Mouse (Mus musculus): ENCODE data around the gene Uqcc1.

The Uqcc1 gene

DNA sequence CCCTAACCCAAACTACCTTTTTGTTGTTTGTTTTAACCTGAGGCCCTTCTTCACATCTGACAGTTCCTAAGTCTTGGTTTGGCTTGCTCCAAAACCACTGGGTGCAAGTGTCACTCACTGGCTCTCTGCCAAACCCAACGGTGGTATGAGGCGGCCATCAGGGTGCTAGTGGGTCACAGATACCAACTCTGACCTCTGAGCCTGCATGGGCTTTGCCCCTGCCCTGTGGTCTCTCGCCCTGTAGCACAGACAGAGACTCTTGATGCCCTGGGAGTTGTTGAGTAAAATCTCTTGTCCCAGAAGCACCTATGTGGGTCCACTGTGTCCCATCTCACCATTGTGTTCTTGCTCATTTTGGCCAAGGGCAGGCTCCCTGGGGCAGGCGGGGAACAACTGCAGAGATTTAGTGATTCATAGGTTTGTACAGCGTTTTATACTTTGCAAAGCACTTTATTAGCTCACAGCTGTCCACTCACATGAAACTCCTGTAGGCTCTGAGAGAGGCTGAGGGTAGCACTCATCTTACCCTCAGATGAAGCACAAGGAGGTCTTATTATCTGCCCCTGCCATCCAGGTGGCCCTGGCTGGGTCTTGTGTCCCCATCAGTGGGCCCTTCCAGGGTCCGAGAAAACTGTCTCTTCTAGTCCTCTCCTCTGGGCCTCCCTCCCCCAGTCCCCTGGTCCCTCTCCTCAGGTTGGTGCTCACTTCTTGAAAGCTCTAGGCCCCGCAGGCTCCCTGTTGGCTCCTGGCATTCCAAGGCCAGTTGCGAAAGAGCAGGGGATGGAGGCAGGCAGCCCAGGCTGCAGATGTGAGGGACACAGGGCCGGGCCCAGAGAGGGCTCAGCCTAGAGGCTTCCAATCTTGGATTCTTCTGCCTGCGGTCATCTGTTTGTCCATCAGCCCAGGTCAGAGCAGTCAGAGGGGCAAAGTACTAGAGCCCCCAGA is 112.5 kb downstream of the Uqcc1 start:
- no peak for DNase-seq (ENCODE audit: low read depth, low spot score)

DNA sequence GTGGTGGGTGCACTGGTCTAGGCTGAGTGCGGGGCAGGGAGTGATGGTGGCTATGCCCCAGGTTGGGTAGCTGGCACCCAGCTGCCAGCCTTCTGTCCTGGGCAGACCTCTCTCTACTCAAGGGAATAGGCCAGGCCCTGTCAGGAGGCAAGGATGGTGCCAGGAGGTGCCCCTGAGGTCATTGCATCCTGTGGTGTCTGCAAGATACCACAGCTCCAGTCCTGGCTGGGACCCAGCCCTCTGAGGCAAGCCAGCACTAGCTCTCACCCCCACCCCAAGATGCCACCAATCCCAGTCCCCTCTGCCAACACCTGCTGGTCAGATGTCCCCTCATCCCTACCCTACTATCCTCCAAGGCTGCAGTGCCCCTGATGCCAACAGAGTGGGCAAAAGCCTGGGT is 113.9 kb downstream of the Uqcc1 start:
- no peak for DNase-seq (ENCODE audit: low read depth, low spot score)

DNA sequence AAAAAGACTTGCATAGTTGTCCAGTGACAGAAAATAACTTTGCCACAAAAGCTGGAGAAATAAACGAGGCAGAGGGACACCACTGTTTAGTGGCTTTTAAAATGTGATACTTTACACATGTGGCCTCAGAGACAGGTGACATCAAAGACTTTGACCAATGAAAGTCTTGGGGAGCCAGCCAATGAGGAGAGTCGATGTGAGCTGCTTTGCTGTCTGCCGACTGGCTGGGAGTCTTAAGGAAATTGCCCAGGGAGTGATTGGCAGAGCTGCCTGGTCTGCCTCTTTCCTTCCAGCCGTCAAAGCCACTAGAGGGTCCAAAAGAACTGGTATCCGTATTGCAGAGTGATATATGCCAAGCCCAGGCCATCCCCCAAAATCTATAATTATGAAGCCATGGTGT is 115.3 kb downstream of the Uqcc1 start:
- no peak for DNase-seq (ENCODE audit: low read depth, low spot score)

DNA sequence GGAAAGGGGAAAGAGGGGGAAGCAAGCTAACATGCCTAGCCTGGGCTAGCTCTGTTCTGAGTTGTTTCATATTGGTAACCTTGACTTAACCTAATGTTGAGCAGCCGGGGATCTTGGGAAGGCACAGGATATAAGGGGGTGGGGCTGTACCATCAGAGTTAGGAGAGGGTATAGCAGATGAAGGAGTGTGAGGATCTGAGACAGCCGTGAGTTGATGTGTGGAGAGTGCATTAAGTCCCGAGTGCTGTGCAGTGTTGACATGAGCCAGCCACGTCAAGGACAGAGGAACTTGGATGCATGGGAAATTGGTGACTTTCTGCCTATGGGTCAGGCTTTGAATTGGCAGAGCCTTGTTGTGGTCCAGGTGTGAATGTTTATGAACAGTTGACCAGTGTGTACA is 117.5 kb downstream of the Uqcc1 start:
- no peak for DNase-seq (ENCODE audit: low read depth, low spot score)

GRCm38 (mm10) chr2:155811821-155812396 is 118.2 kb downstream of the Uqcc1 start:
- peak; percentile 83 for DNase-seq (ENCODE audit: low read depth, low spot score)

- no peak for DNase-seq (ENCODE audit: low read depth, low spot score)
Measured at GRCm38 (mm10) chr2:155809620-155810019, 120.5 kb downstream of the Uqcc1 start.

GRCm38 (mm10) chr2:155807408-155807807 is 122.7 kb downstream of the Uqcc1 start:
- no peak for DNase-seq (ENCODE audit: low read depth, low spot score)

GRCm38 (mm10) chr2:155806548-155806947 is 123.6 kb downstream of the Uqcc1 start:
- no peak for DNase-seq (ENCODE audit: low read depth, low spot score)

GRCm38 (mm10) chr2:155805925-155806255 is 124.2 kb downstream of the Uqcc1 start:
- DNase-seq (ENCODE audit: low read depth, low spot score): no peak

DNA sequence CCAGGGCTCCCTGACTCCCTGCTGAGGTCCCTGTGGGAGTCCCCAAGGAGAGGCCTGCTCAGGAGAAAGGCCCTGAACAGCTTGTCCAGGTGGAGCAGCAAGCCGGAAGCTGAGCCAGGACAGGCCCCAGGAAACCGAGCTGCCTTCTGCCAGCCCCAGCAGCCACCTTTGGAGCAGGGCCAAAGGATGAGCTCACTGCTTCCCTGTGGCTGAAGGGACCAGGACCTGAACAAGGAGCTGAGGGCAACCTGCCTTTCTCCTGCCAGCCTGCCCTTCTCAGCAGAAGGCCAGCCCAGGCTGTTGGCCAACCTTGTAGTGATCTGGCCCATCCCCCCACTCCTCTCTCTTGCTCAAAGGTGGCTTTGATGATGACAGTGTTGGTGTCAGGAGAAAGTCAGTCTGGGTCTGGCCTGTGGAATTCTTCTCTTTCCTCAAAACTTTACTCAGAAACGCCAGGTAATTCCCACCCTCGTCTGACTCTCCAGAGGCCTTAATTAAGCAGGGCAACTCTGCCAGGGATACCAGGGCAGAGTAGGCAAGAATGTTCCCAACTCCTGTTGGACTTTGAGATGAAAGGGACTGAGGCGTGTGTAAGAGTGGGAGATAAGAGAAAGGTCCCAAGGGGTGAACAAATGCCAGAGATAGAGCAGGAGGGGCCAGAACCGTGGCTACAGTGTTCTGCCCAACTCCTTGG is 124.7 kb downstream of the Uqcc1 start:
- DNase-seq (ENCODE audit: low read depth, low spot score): no peak

DNA sequence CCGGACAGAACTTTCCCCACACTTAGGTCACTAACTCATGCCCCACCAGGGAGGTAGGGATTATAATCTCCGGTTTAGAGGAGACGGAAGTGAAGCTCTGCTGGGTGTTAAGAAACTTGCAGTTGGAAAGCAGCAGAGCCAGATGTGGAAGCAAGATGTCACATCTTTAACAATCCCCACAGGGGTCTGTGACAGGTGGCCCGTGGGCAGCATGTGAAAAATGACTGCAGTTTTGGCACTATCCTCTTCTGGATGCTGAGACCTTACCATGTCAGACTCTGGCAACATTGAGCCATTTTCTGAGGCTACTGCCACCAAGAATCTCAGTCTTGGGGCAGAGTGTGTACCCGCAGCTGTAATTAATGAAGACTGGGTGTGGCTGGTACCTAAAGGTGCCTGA is 126.1 kb downstream of the Uqcc1 start:
- DNase-seq (ENCODE audit: low read depth, low spot score): no peak

DNA sequence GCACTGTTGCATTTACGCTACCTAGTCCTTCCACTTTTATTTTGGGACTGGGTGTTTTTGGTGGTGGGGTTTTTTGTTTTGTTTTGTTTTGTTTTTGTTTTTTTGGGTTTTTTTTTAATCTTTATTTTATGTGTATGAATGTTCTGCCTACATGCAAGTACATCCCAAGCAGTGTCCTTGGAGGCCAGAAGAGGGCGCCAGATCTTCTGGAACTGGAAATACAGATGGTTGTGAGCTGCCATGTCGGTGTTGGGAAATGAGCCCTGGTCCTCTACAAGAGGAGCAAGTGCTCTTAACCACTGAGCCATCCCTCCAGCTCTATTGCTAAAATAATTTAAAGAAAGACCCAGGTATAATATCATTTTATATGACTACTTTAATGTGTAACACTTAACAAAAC is 127.3 kb downstream of the Uqcc1 start:
- no peak for DNase-seq (ENCODE audit: low read depth, low spot score)

DNA sequence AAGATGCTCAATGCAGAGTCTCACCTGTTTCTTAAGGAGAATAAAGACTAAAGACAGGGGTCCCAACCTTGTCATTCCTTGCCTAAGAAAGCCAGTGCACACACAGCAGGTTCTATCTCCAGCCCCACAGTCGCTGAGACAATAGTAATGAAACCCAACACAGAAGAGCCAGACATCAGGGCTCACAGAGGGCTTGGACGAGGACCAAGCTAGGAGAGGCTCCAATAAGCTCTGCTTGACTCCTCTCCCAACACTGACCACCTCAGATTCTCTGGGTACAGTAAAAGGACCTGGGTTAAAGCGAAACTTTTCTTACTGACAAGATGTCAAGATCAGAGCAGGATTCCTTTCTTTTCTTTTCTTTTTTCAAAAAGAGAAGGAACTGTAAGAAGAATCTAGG is 131.5 kb downstream of the Uqcc1 start:
- DNase-seq (ENCODE audit: low read depth, low spot score): no peak

Measured in WW6 (cell line).